Mouse (Mus musculus) brown adipose tissue, adult 24 weeks (tissue): Measurements from ENCODE around the gene Myt1l. TPM values are rescaled to one million over a fixed set of nuclear protein-coding genes. Genes with fewer than 3 reads are reported as not detected.

Source experiments
- H3K27ac ChIP-seq: fragments of 200-500 bp; replicated peaks from 2 replicates; pipeline ENCODE4 v1.5.1; 2012; ENCODE audit warnings: low read depth, mild to moderate bottlenecking, low read length
- H3K4me1 ChIP-seq: fragments of 200-500 bp; 2 replicates; pipeline ENCODE4 v1.6.1; 2012; ENCODE audit warnings: low read length, mixed read lengths; ENCODE audit not compliant: control insufficient read depth, insufficient read depth, insufficient read length
- H3K4me3 ChIP-seq: fragments of 200-500 bp; 2 replicates; pipeline ENCODE4 v1.5.1; 2012; ENCODE audit warnings: low read depth, mild to moderate bottlenecking, low read length, moderate library complexity; ENCODE audit not compliant: insufficient read depth
- polyA plus RNA-seq: library from polyadenylated mRNA; stranded (reverse); fragments of >200 nt; gene quantifications from 2 replicates; pipeline ENCODE4 v1.2.4, GENCODE M21; 2012; ENCODE audit not compliant: missing spikeins, insufficient read depth, insufficient read length

Gene Myt1l
- polyA plus RNA-seq, 1 experiment: not detected

- Histone ChIP-seq H3K4me1 (peaks cover 7% of the 10 kb centered on the region; the same call in 1 of the 2 replicates), H3K27ac (no peak overlapping the region), H3K4me3 (no peak overlapping the region)
Observed at GRCm38 (mm10) chr12:29703541-29703940, 175.4 kb downstream of the Myt1l start.

- Histone ChIP-seq H3K4me1 (peaks cover 2% of the 10 kb centered on the region; the same call in 1 of the 2 replicates), H3K4me3 (no peak overlapping the region), H3K27ac (no peak overlapping the region)
Observed at GRCm38 (mm10) chr12:29707094-29707493, 178.9 kb downstream of the Myt1l start.

GRCm38 (mm10) chr12:29708166-29708565, 180.0 kb downstream of the Myt1l start:
- H3K27ac ChIP-seq: no peak overlapping the region
- H3K4me1 ChIP-seq: no peaks in the 10 kb centered on the region
- no peak overlapping the region for H3K4me3 ChIP-seq

- Histone ChIP-seq H3K4me3 (peak overlapping the region; percentile 24), H3K4me1 (no peaks in the 10 kb centered on the region), H3K27ac (peak overlapping the region; percentile 23; the same call in 1 of the 2 replicates)
Observed at GRCm38 (mm10) chr12:29712795-29713721, 184.9 kb downstream of the Myt1l start.

- Histone ChIP-seq H3K4me3 (no peak overlapping the region), H3K27ac (no peak overlapping the region)
Observed at GRCm38 (mm10) chr12:29723722-29724338, 195.6 kb downstream of the Myt1l start.

GRCm38 (mm10) chr12:29728294-29728693, 200.1 kb downstream of the Myt1l start:
- H3K27ac ChIP-seq: no peak overlapping the region
- no peak overlapping the region for H3K4me3 ChIP-seq
- H3K4me1 ChIP-seq: no peaks in the 10 kb centered on the region

More at GRCm38 (mm10) chr12:29723722-29724338, 195.6 kb downstream of the Myt1l start:
- H3K4me1 ChIP-seq: no peaks in the 10 kb centered on the region

GRCm38 (mm10) chr12:29740346-29741025, 212.3 kb downstream of the Myt1l start:
- Histone ChIP-seq H3K4me3 (no peak overlapping the region), H3K4me1 (no peaks in the 10 kb centered on the region), H3K27ac (no peak overlapping the region)

- H3K4me1 ChIP-seq: no peaks in the 10 kb centered on the region
- no peak overlapping the region for H3K27ac ChIP-seq
- no peak overlapping the region for H3K4me3 ChIP-seq
Observed at GRCm38 (mm10) chr12:29741181-29741580, 213.0 kb downstream of the Myt1l start.

GRCm38 (mm10) chr12:29750604-29751128, 222.5 kb downstream of the Myt1l start:
- Histone ChIP-seq H3K4me1 (peaks cover 3% of the 10 kb centered on the region; the same call in 1 of the 2 replicates), H3K27ac (no peak overlapping the region), H3K4me3 (no peak overlapping the region)

GRCm38 (mm10) chr12:29755086-29755871, 227.1 kb downstream of the Myt1l start:
- H3K4me1 ChIP-seq: no peaks in the 10 kb centered on the region
- H3K4me3 ChIP-seq: no peak overlapping the region
- H3K27ac ChIP-seq: no peak overlapping the region

GRCm38 (mm10) chr12:29755872-29756265, 227.7 kb downstream of the Myt1l start:
- no peak overlapping the region for H3K4me3 ChIP-seq
- no peaks in the 10 kb centered on the region for H3K4me1 ChIP-seq
- H3K27ac ChIP-seq: no peak overlapping the region

GRCm38 (mm10) chr12:29760611-29761010, 232.4 kb downstream of the Myt1l start:
- no peak overlapping the region for H3K4me3 ChIP-seq
- no peaks in the 10 kb centered on the region for H3K4me1 ChIP-seq
- H3K27ac ChIP-seq: no peak overlapping the region

- no peak overlapping the region for H3K27ac ChIP-seq
- no peak overlapping the region for H3K4me3 ChIP-seq
Observed at GRCm38 (mm10) chr12:29766158-29766557, 238.0 kb downstream of the Myt1l start.

GRCm38 (mm10) chr12:29771791-29772190, 243.6 kb downstream of the Myt1l start:
- H3K27ac ChIP-seq: no peak overlapping the region
- no peaks in the 10 kb centered on the region for H3K4me1 ChIP-seq
- no peak overlapping the region for H3K4me3 ChIP-seq

More at GRCm38 (mm10) chr12:29766158-29766557, 238.0 kb downstream of the Myt1l start:
- H3K4me1 ChIP-seq: no peaks in the 10 kb centered on the region
